Mouse (Mus musculus): ENCODE data around the gene Lrpprc.

DNA sequence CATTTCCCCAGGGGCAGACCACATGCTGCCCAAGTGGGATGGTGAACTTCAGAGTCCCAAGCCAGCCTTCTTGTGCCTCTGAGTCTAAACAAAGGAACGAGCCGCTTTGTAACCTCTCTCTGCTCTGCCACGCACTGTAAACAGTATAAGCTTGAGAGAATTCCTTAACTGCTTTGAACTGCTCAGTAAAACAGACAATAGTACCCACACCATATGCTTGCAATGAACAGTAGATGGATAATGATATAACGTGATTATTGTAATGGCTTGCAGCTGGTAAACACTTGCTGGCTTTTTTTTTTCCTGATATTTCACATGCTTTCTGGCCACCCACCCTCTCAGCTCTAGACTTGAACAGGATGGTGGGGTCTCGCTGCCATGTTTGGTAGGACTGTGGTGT lies 102.6 kb downstream of the Lrpprc start:
- TF ChIP-seq CTCF (conservative IDR thresholded peaks at IDR 0.05 in 1 of 2, IDR thresholded peaks at IDR 0.05 in 1 of 2; ENCODE audit: low read depth in 2 of 2, low read length in 2 of 2) (no peak), USF2 (conservative IDR thresholded peaks at IDR 0.05; ENCODE audit: low read depth, low read length) (no peak), MAFK (IDR thresholded peaks at IDR 0.05; ENCODE audit: insufficient replicate concordance, low read length) (no peak), POLR2A (IDR thresholded peaks at IDR 0.05; ENCODE audit: low read depth, low read length) (no peak), CHD1 (IDR thresholded peaks at IDR 0.05; ENCODE audit: low read depth, low read length) (no peak), MAZ (IDR thresholded peaks at IDR 0.05; ENCODE audit: low read depth, low read length) (no peak), E2F4 (IDR thresholded peaks at IDR 0.05; ENCODE audit: insufficient replicate concordance, low read depth, low read length) (no peak), POLR2AphosphoS2 (IDR thresholded peaks at IDR 0.05; ENCODE audit: low read depth, low read length) (no peak), ETS1 (conservative IDR thresholded peaks at IDR 0.05; ENCODE audit: low read depth, low read length) (no peak), EP300 (IDR thresholded peaks at IDR 0.05; ENCODE audit: low read length) (no peak), MXI1 (IDR thresholded peaks at IDR 0.05; ENCODE audit: low read depth, low read length) (no peak), USF1 (IDR thresholded peaks at IDR 0.05; ENCODE audit: low read depth, low read length) (no peak)

Data from CH12.LX (cell line).